Mouse (Mus musculus): ENCODE results near the gene Neurog3. TPM values are rescaled to one million over a fixed set of nuclear protein-coding genes. Genes with fewer than 3 reads are reported as not detected.

Neurog3 gene
- polyA plus RNA-seq, 1 experiment from 2014 or later = not detected

- Histone ChIP-seq H3K4me2 (ENCODE audit: low read depth, severe bottlenecking) (no peak overlapping the region), H3K9ac (ENCODE audit: low read length) (no peak overlapping the region), H3K4me1 (ENCODE audit: control insufficient read depth, insufficient read depth, low read length) (no peaks in the 10 kb centered on the region), H3K36me3 (ENCODE audit: control insufficient read depth, insufficient read depth, low read length) (no peaks in the 10 kb centered on the region), H3K4me3 (ENCODE audit: low read depth, low read length) (no peak overlapping the region), H3K9me3 (ENCODE audit: control insufficient read depth, low read length) (no peaks in the 10 kb centered on the region), H3K27ac (replicated peaks; ENCODE audit: low read depth, low read length) (no peak overlapping the region), H3K27me3 (ENCODE audit: control insufficient read depth, insufficient read depth, low read length) (peaks cover 60% of the 10 kb centered on the region)
- WGBS = 45% methylated on average over 6 of the region's 6 CpGs
- ATAC-seq (ENCODE audit: insufficient number of reproducible peaks, low FRiP score, low TSS enrichment, low read depth) (no peak), DNase-seq (ENCODE audit: low spot score) (peak; percentile 43)
These were observed 5.8 kb upstream of the Neurog3 start for GRCm38 (mm10) chr10:62127137-62127536.

- H3K9ac ChIP-seq (ENCODE audit: low read length) = no peak overlapping the region
- H3K4me1 ChIP-seq (ENCODE audit: control insufficient read depth, insufficient read depth, low read length) = peaks cover 1% of the 10 kb centered on the region; the same call in 1 of the 2 replicates
- H3K27ac ChIP-seq (replicated peaks; ENCODE audit: low read depth, low read length) = no peak overlapping the region
- no peak overlapping the region for H3K4me3 ChIP-seq (ENCODE audit: low read depth, low read length)
- WGBS = 26% methylated on average over 21 of the region's 21 CpGs
- no peak for DNase-seq (ENCODE audit: low spot score)
- H3K9me3 ChIP-seq (ENCODE audit: control insufficient read depth, low read length) = no peaks in the 10 kb centered on the region
- no peaks in the 10 kb centered on the region for H3K36me3 ChIP-seq (ENCODE audit: control insufficient read depth, insufficient read depth, low read length)
- no peak for ATAC-seq (ENCODE audit: insufficient number of reproducible peaks, low FRiP score, low TSS enrichment, low read depth)
- H3K4me2 ChIP-seq (ENCODE audit: low read depth, severe bottlenecking) = no peak overlapping the region
- H3K27me3 ChIP-seq (ENCODE audit: control insufficient read depth, insufficient read depth, low read length) = peaks cover 66% of the 10 kb centered on the region
These were observed 5.1 kb upstream of the Neurog3 start for GRCm38 (mm10) chr10:62127711-62128231.

- no peak for ATAC-seq (ENCODE audit: insufficient number of reproducible peaks, low FRiP score, low TSS enrichment, low read depth)
- Histone ChIP-seq H3K9ac (ENCODE audit: low read length) (no peak overlapping the region), H3K9me3 (ENCODE audit: control insufficient read depth, low read length) (no peaks in the 10 kb centered on the region), H3K27ac (replicated peaks; ENCODE audit: low read depth, low read length) (no peak overlapping the region), H3K27me3 (ENCODE audit: control insufficient read depth, insufficient read depth, low read length) (peaks cover 73% of the 10 kb centered on the region), H3K36me3 (ENCODE audit: control insufficient read depth, insufficient read depth, low read length) (no peaks in the 10 kb centered on the region), H3K4me1 (ENCODE audit: control insufficient read depth, insufficient read depth, low read length) (peaks cover 6% of the 10 kb centered on the region; the same call in 1 of the 2 replicates), H3K4me3 (ENCODE audit: low read depth, low read length) (no peak overlapping the region), H3K4me2 (ENCODE audit: low read depth, severe bottlenecking) (no peak overlapping the region)
- no peak for DNase-seq (ENCODE audit: low spot score)
- under 1% methylated on average over 32 of the region's 32 CpGs for WGBS
These were observed 4.5 kb upstream of the Neurog3 start for GRCm38 (mm10) chr10:62128316-62128951.

GRCm38 (mm10) chr10:62135696-62136470, 3.0 kb downstream of the Neurog3 start:
- DNase-seq (ENCODE audit: low spot score) (no peak), ATAC-seq (ENCODE audit: insufficient number of reproducible peaks, low FRiP score, low TSS enrichment, low read depth) (no peak)
- H3K4me1 ChIP-seq (ENCODE audit: control insufficient read depth, insufficient read depth, low read length) = peaks cover 6% of the 10 kb centered on the region; the same call in 1 of the 2 replicates
- no peak overlapping the region for H3K4me2 ChIP-seq (ENCODE audit: low read depth, severe bottlenecking)
- no peak overlapping the region for H3K9ac ChIP-seq (ENCODE audit: low read length)
- H3K27ac ChIP-seq (replicated peaks; ENCODE audit: low read depth, low read length) = no peak overlapping the region
- WGBS = 7% methylated on average over 8 of the region's 8 CpGs
- peaks cover 65% of the 10 kb centered on the region for H3K27me3 ChIP-seq (ENCODE audit: control insufficient read depth, insufficient read depth, low read length)
- H3K4me3 ChIP-seq (ENCODE audit: low read depth, low read length) = no peak overlapping the region
- no peaks in the 10 kb centered on the region for H3K36me3 ChIP-seq (ENCODE audit: control insufficient read depth, insufficient read depth, low read length)
- no peaks in the 10 kb centered on the region for H3K9me3 ChIP-seq (ENCODE audit: control insufficient read depth, low read length)

GRCm38 (mm10) chr10:62137150-62137549, 4.3 kb downstream of the Neurog3 start:
- Histone ChIP-seq H3K4me2 (ENCODE audit: low read depth, severe bottlenecking) (no peak overlapping the region), H3K4me3 (ENCODE audit: low read depth, low read length) (no peak overlapping the region), H3K36me3 (ENCODE audit: control insufficient read depth, insufficient read depth, low read length) (no peaks in the 10 kb centered on the region), H3K9ac (ENCODE audit: low read length) (no peak overlapping the region), H3K27me3 (ENCODE audit: control insufficient read depth, insufficient read depth, low read length) (peaks cover 52% of the 10 kb centered on the region), H3K9me3 (ENCODE audit: control insufficient read depth, low read length) (no peaks in the 10 kb centered on the region), H3K27ac (replicated peaks; ENCODE audit: low read depth, low read length) (no peak overlapping the region), H3K4me1 (ENCODE audit: control insufficient read depth, insufficient read depth, low read length) (peaks cover 6% of the 10 kb centered on the region; the same call in 1 of the 2 replicates)
- no peak for DNase-seq (ENCODE audit: low spot score)
- no peak for ATAC-seq (ENCODE audit: insufficient number of reproducible peaks, low FRiP score, low TSS enrichment, low read depth)
- WGBS = 11% methylated on average over 4 of the region's 4 CpGs

- H3K9me3 ChIP-seq (ENCODE audit: control insufficient read depth, low read length) = no peaks in the 10 kb centered on the region
- no peaks in the 10 kb centered on the region for H3K36me3 ChIP-seq (ENCODE audit: control insufficient read depth, insufficient read depth, low read length)
- H3K27ac ChIP-seq (replicated peaks; ENCODE audit: low read depth, low read length) = no peak overlapping the region
- H3K27me3 ChIP-seq (ENCODE audit: control insufficient read depth, insufficient read depth, low read length) = peaks cover 43% of the 10 kb centered on the region
- DNase-seq (ENCODE audit: low spot score) (peak; percentile 71), ATAC-seq (ENCODE audit: insufficient number of reproducible peaks, low FRiP score, low TSS enrichment, low read depth) (no peak)
- 0 out of 2 replicates have a peak, but pooled peaks cover 2% of the 10 kb centered on the region for H3K4me1 ChIP-seq (ENCODE audit: control insufficient read depth, insufficient read depth, low read length)
- H3K4me2 ChIP-seq (ENCODE audit: low read depth, severe bottlenecking) = no peak overlapping the region
- 15% methylated on average over 3 of the region's 3 CpGs for WGBS
- H3K4me3 ChIP-seq (ENCODE audit: low read depth, low read length) = no peak overlapping the region
- H3K9ac ChIP-seq (ENCODE audit: low read length) = no peak overlapping the region
These were observed 5.2 kb downstream of the Neurog3 start for GRCm38 (mm10) chr10:62138040-62138439.

- 60% methylated on average over 8 of the region's 8 CpGs for WGBS
- Histone ChIP-seq H3K4me3 (ENCODE audit: low read depth, low read length) (no peak within 1 kb of the TSS), H3K4me2 (ENCODE audit: low read depth, severe bottlenecking) (no peak within 1 kb of the TSS), H3K4me1 (ENCODE audit: control insufficient read depth, insufficient read depth, low read length) (no peaks in the 10 kb centered on the region), H3K9ac (ENCODE audit: low read length) (no peak within 1 kb of the TSS), H3K27me3 (ENCODE audit: control insufficient read depth, insufficient read depth, low read length) (0 out of 2 replicates have a peak, but pooled peaks cover 2% of the 10 kb centered on the region), H3K36me3 (ENCODE audit: control insufficient read depth, insufficient read depth, low read length) (no peaks in the 10 kb centered on the region), H3K9me3 (ENCODE audit: control insufficient read depth, low read length) (no peaks in the 10 kb centered on the region), H3K27ac (replicated peaks; ENCODE audit: low read depth, low read length) (no peak within 1 kb of the TSS)
- DNase-seq (ENCODE audit: low spot score) (no peak), ATAC-seq (ENCODE audit: insufficient number of reproducible peaks, low FRiP score, low TSS enrichment, low read depth) (no peak)
These were observed 10.9 kb downstream of the Neurog3 start, which contains the start of gene Fam241b for GRCm38 (mm10) chr10:62143820-62144219. Gene Fam241b, minus strand, starts transcription at chr10:62143920.

GRCm38 (mm10) chr10:62145957-62146356, 13.1 kb downstream of the Neurog3 start:
- whole genome bisulfite sequencing = 58% methylated on average over 5 of the region's 5 CpGs
- Histone ChIP-seq H3K4me2 (ENCODE audit: low read depth, severe bottlenecking) (no peak overlapping the region), H3K9ac (ENCODE audit: low read length) (no peak overlapping the region), H3K36me3 (ENCODE audit: control insufficient read depth, insufficient read depth, low read length) (no peaks in the 10 kb centered on the region), H3K4me3 (ENCODE audit: low read depth, low read length) (no peak overlapping the region), H3K27me3 (ENCODE audit: control insufficient read depth, insufficient read depth, low read length) (0 out of 2 replicates have a peak, but pooled peaks cover 2% of the 10 kb centered on the region), H3K27ac (replicated peaks; ENCODE audit: low read depth, low read length) (no peak overlapping the region), H3K9me3 (ENCODE audit: control insufficient read depth, low read length) (no peaks in the 10 kb centered on the region), H3K4me1 (ENCODE audit: control insufficient read depth, insufficient read depth, low read length) (no peaks in the 10 kb centered on the region)
- no peak for ATAC-seq (ENCODE audit: insufficient number of reproducible peaks, low FRiP score, low TSS enrichment, low read depth)
- DNase-seq (ENCODE audit: low spot score) = no peak
